Mouse (Mus musculus) kidney, postnatal 0 days (tissue): Measurements from ENCODE around the gene Rbpjl. TPM values are rescaled to one million over a fixed set of nuclear protein-coding genes. Genes with fewer than 3 reads are reported as not detected.

Experiments used
- ATAC-seq: fragments of 200-750 bp; cut with Nextera tagmentation; replicated peaks from 2 replicates; pipeline ENCODE4 v1.8.0; 2017; ENCODE audit warnings: low read depth, moderate number of reproducible peaks, moderate TSS enrichment, moderate library complexity; ENCODE audit not compliant: low FRiP score
- DNase-seq: peaks from one replicate; pipeline ENCODE4 v3.0.0-alpha.2; 2016; ENCODE audit warnings: low spot score
- H3K27ac ChIP-seq: fragments of 300-500 bp; sonication (generic); 2 replicates; pipeline ENCODE4 v1.5.1; 2014; ENCODE audit warnings: mild to moderate bottlenecking
- H3K27me3 ChIP-seq: fragments of 300-500 bp; sonication (generic); 2 replicates; pipeline ENCODE4 v1.6.1; 2014; ENCODE audit warnings: low read length, mixed read lengths; ENCODE audit not compliant: insufficient read depth
- H3K36me3 ChIP-seq: fragments of 300-500 bp; sonication (generic); 2 replicates; pipeline ENCODE4 v1.6.1; 2014; ENCODE audit warnings: low read length, mixed read lengths; ENCODE audit not compliant: insufficient read depth
- H3K4me1 ChIP-seq: fragments of 300-500 bp; sonication (generic); replicated peaks from 2 replicates; pipeline ENCODE4 v1.6.1; 2014; ENCODE audit warnings: antibody characterized with exemption, low read length, mixed read lengths; ENCODE audit not compliant: insufficient read depth
- H3K4me2 ChIP-seq: fragments of 300-500 bp; sonication (generic); 2 replicates; pipeline ENCODE4 v1.6.1; 2014; ENCODE audit warnings: mild to moderate bottlenecking, low read length, moderate library complexity, mixed read lengths
- H3K4me3 ChIP-seq: fragments of 300-500 bp; sonication (generic); replicated peaks from 2 replicates; pipeline ENCODE4 v1.5.1; 2014; ENCODE audit warnings: low read depth, low read length
- H3K9ac ChIP-seq: fragments of 300-500 bp; sonication (generic); 2 replicates; pipeline ENCODE4 v1.6.1; 2014; ENCODE audit warnings: low read depth, low read length
- H3K9me3 ChIP-seq: fragments of 300-500 bp; sonication (generic); replicated peaks from 2 replicates; pipeline ENCODE4 v1.6.1; 2016; ENCODE audit warnings: low read length, inconsistent platforms, mixed read lengths
- CTCF ChIP-seq: IDR thresholded peaks from 2 replicates; pipeline ENCODE4 v1.5.1; 2016; ENCODE audit warnings: antibody characterized with exemption, low read depth, mild to moderate bottlenecking, moderate library complexity
- WGBS: fragments of 180-500 bp; shearing (Covaris S2); extraction: QIAGEN DNeasy Blood & Tissue Kit; methylation state at CpG from one replicate; pipeline ENCODE4 v1.1.7; 2014; 5-methylcytosine and 5-hydroxymethylcytosine counted together
- microRNA-seq: library from miRNA; unstranded; fragments of <30 nt; microRNA quantifications from one replicate; pipeline ENCODE4, GENCODE M21; 2016
- polyA plus RNA-seq: library from polyadenylated mRNA; unstranded; fragments of >200 nt; fragmentation: Nextera tagmentation; extraction: Ambion mirVana; gene quantifications from 2 replicates; pipeline ENCODE4 v1.2.1, GENCODE M21; 2015

Gene Rbpjl
- polyA plus RNA-seq, 1 experiment from 2014 or later: not detected

DNA sequence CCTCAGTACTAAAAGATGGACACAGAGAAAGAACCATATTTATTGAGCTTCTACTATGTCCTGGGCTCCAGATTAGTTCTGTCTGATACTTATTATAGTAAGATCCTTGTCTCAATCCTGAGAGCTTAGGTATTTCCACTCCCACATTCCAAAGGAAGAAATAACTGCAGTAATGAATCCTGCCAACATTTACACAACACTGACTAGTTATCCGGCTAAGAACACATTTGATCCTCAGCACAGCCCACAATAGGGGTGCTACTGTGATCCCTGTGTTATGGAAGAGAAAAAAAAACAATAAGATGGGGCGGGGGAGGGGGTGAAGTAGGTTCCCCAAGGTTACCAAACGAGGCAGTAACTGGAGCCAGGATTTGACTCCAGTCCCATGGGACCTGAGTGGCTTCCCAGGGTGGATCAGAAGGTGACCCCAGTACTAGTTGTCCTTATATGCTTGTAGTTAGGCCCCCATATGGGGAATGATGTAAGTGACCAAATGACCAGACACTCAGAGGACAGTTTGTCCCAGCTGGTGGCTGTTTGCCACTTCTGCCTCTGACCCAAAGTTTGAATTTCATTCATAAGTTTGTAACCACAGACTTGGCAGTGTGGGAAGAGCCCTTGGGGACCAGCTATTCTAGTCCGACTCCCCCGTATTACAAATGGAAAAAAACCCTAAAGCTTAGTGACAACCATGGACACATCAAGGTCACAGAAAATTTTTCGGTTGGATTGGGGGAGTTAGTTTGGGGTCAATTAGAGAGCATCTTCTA is 52.7 kb downstream of the Rbpjl start:
- Histone ChIP-seq H3K4me2 (no peak overlapping the region), H3K4me3 (no peak overlapping the region), H3K4me1 (peaks cover 13% of the 10 kb centered on the region), H3K27me3 (no peaks in the 10 kb centered on the region), H3K27ac (peak overlapping the region; percentile 62), H3K9ac (no peak overlapping the region), H3K9me3 (no peaks in the 10 kb centered on the region), H3K36me3 (no peaks in the 10 kb centered on the region)
- no peak for TF ChIP-seq CTCF
- DNase-seq (peak; percentile 75), ATAC-seq (no peak)
- WGBS: 47% methylated on average over 6 of the region's 6 CpGs

DNA sequence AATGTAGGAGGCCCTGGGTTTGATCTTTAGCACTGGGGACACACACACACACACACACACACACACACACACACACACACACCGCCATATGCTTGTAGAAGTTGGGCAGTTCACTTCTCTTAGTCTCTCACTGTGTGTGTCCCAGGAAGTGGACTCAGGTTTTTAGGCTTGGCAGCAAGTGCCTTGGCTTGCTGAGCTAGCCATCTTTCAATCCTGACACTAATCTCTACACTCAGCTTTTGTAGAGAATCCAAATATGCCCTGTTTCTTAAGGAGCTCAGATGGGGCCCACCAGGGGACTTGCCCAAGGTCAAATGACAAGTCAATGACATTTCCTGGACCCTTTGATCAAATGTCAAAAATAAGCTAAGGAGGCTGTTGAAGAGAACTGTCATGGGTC is 53.5 kb downstream of the Rbpjl start:
- Histone ChIP-seq H3K27me3 (no peaks in the 10 kb centered on the region), H3K4me3 (no peak overlapping the region), H3K27ac (peak overlapping the region; percentile 86), H3K4me1 (peaks cover 13% of the 10 kb centered on the region), H3K4me2 (peak overlapping the region; percentile 42; the same call in 1 of the 2 replicates), H3K36me3 (no peaks in the 10 kb centered on the region), H3K9me3 (no peaks in the 10 kb centered on the region), H3K9ac (peak overlapping the region; percentile 31; the same call in 1 of the 2 replicates)
- no peak for TF ChIP-seq CTCF
- DNase-seq (no peak), ATAC-seq (no peak)
- 81% methylated on average over 1 of the region's 1 CpGs for WGBS

DNA sequence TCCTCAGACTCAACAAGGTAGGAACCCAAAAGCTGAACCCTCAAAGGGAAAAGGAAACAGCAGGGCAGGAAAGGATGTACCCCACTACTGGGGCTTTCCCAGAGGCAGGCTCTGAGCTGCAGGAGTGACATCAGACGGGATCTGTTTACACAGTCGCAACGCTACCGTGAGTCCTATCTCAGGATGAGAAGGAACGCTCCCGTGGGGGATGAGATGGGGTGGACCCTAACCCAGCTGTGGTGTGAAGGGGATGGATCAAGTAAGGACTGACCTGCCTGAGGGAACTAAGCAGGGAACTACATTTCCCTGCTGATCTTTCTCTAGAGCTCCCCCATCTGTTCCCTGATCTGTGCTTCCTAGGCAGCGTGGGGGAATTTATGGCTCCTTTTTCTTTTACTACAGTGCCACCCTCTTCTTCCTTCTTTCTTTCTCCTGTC is 53.9 kb downstream of the Rbpjl start, which contains the start of gene Sys1:
Sys1 (plus strand) TSS at position 101 of the 437 bp plus-strand sequence.
- Histone ChIP-seq H3K36me3 (no peaks in the 10 kb centered on the region), H3K27ac (peak within 1 kb of the TSS; percentile 86), H3K4me3 (no peak within 1 kb of the TSS), H3K27me3 (no peaks in the 10 kb centered on the region), H3K4me1 (peaks cover 13% of the 10 kb centered on the region), H3K9ac (peak within 1 kb of the TSS; percentile 31; the same call in 1 of the 2 replicates), H3K9me3 (no peaks in the 10 kb centered on the region), H3K4me2 (peak within 1 kb of the TSS; percentile 42)
- WGBS: 2% methylated on average over 7 of the region's 7 CpGs
- no peak for ATAC-seq
- DNase-seq: peak; percentile 76
- TF ChIP-seq CTCF: peak; percentile 37; the same call in 1 of the 2 replicates

DNA sequence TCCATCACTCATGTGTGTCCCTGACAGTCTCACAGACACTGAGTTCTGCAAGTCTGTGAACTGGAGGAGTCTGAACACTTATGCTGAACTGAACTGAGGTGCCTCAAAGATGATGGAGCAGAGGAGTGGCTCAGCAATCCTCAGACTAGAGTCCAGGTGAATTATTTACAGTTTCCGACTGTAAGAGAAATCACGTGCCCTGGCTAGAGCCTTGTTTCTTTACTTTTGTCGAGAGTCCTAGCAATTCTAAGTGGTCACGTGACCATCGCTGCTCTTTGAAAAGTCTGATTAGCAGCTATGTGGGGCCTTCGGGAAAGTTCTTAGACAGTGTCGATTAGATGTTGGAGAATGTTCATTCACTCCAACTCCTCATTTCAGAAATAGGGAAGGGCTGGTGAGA is 55.0 kb downstream of the Rbpjl start:
- H3K27me3 ChIP-seq: no peaks in the 10 kb centered on the region
- no peak overlapping the region for H3K4me2 ChIP-seq
- ATAC-seq (peak; percentile 23), DNase-seq (peak; percentile 72)
- 37% methylated on average over 7 of the region's 7 CpGs for WGBS
- H3K36me3 ChIP-seq: no peaks in the 10 kb centered on the region
- no peak overlapping the region for H3K9ac ChIP-seq
- peak overlapping the region; percentile 86 for H3K27ac ChIP-seq
- no peak for TF ChIP-seq CTCF
- H3K9me3 ChIP-seq: no peaks in the 10 kb centered on the region
- peaks cover 16% of the 10 kb centered on the region for H3K4me1 ChIP-seq
- H3K4me3 ChIP-seq: no peak overlapping the region

DNA sequence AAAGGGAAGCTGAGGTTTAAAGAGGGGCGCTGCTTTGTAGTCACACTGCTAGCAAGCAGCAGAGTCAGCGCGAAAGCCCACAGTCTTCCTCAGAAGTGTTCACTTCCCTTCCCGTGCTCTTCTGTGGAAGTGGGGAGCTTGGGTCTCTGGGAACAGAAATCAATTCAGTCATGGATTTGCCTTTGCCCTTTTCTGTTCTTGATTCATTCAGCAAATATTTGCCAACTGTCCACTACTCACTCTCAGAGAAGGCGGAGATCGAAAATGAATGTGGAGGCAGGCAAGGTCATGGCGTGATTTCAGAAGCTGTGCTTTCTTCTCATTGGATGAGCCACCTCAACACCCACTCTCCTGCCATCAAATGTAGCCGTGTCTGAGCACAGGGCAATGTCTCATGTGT is 55.6 kb downstream of the Rbpjl start:
- DNase-seq: no peak
- H3K4me3 ChIP-seq: no peak overlapping the region
- H3K4me1 ChIP-seq: peaks cover 16% of the 10 kb centered on the region
- peak overlapping the region; percentile 86 for H3K27ac ChIP-seq
- H3K9me3 ChIP-seq: no peaks in the 10 kb centered on the region
- H3K9ac ChIP-seq: no peak overlapping the region
- 0 out of 2 replicates have a peak, but pooled peaks cover under 1% of the 10 kb centered on the region for H3K36me3 ChIP-seq
- no peak for ATAC-seq
- H3K27me3 ChIP-seq: no peaks in the 10 kb centered on the region
- WGBS: 86% methylated on average over 8 of the region's 8 CpGs
- no peak overlapping the region for H3K4me2 ChIP-seq
- TF ChIP-seq CTCF: no peak

DNA sequence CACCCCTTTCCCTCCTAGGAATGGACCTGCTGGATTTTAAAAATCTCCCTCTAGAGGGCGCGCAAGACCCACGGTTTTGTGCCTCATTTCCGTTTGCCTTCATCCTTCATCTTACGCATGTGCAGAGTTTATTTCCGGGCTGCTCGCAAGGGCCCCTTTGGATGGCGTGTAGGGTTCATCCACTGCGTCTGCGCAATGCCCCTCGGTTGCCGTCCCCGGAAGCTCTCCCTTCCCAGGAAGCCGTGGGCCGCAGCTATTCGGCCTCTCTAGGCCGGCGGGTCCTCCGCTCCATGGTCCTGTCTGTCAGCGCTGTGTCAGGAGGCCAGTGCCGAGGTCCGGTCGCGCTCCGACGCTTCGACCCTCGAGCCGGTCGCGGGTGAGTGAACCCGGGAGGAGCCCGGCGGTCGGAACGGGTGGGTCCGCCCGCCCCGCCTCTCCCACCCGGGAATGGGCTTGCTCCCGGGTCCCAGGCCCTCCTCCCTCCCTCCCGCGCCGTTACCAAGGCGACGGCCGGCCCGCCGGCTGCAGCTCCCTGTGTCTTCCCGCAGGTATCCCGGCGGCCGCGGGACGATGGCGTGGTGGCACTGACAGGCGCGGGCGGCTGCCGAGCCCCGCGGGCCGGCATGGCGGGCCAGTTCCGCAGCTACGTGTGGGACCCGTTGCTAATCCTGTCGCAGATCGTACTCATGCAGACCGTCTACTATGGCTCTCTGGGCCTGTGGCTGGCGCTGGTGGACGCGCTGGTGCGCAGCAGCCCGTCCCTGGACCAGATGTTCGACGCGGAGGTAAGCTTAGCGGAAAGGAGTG is 58.0 kb downstream of the Rbpjl start, which contains the start of gene Gm20458:
Gm20458 (plus strand) TSS at position 223 of the 807 bp plus-strand sequence.
- peak; percentile 97 for ATAC-seq
- H3K36me3 ChIP-seq: peaks cover 16% of the 10 kb centered on the region
- H3K4me1 ChIP-seq: peaks cover 13% of the 10 kb centered on the region
- peak within 1 kb of the TSS; percentile 68 for H3K4me2 ChIP-seq
- peak within 1 kb of the TSS; percentile 75 for H3K27ac ChIP-seq
- TF ChIP-seq CTCF: peak; percentile 86
- WGBS: under 1% methylated on average over 68 of the region's 79 CpGs
- H3K27me3 ChIP-seq: no peaks in the 10 kb centered on the region
- H3K9ac ChIP-seq: peak within 1 kb of the TSS; percentile 61
- peak within 1 kb of the TSS; percentile 48 for H3K4me3 ChIP-seq
- H3K9me3 ChIP-seq: no peaks in the 10 kb centered on the region
- DNase-seq: peak; percentile 100

Small RNAs within 50 kb of the gene (microRNA-seq; reads per million reads assigned to microRNA genes)
- not detected for gene Mir7678

Other genes with a start within 250 kb of the Rbpjl start
- 0.14 and 0.27 TPM in 2 replicates for gene Kcns1, start 232.0 kb upstream of the Rbpjl start, polyA plus RNA-seq
- not detected in 2 replicates for gene Wfdc5, start 220.4 kb upstream of the Rbpjl start, polyA plus RNA-seq
- gene Wfdc12, start 212.5 kb upstream of the Rbpjl start, polyA plus RNA-seq: not detected in 2 replicates
- not detected in 2 replicates for gene Wfdc15a, start 203.0 kb upstream of the Rbpjl start, polyA plus RNA-seq
- 306 and 341 TPM in 2 replicates for gene Wfdc15b, start 181.5 kb upstream of the Rbpjl start, polyA plus RNA-seq
- not detected in 2 replicates for gene Svs2, start 164.7 kb upstream of the Rbpjl start, polyA plus RNA-seq
- gene Svs3b, start 146.5 kb upstream of the Rbpjl start, polyA plus RNA-seq: not detected in 2 replicates
- gene Svs4, start 124.7 kb upstream of the Rbpjl start, polyA plus RNA-seq: not detected in 2 replicates
- not detected in 2 replicates for gene Svs3a, start 113.9 kb upstream of the Rbpjl start, polyA plus RNA-seq
- gene Svs6, start 86.4 kb upstream of the Rbpjl start, polyA plus RNA-seq: not detected in 2 replicates
- gene Svs5, start 70.4 kb upstream of the Rbpjl start, polyA plus RNA-seq: not detected in 2 replicates
- 4.8 and 9.6 TPM in 2 replicates for gene Slpi, start 14.0 kb upstream of the Rbpjl start, polyA plus RNA-seq
- gene Matn4, start 2.0 kb downstream of the Rbpjl start, polyA plus RNA-seq: 0.46 and 0.62 TPM in 2 replicates
- gene Sdc4, start 40.7 kb downstream of the Rbpjl start, polyA plus RNA-seq: 183 and 227 TPM in 2 replicates
- gene Sys1, start 53.8 kb downstream of the Rbpjl start, polyA plus RNA-seq: 83.0 and 83.1 TPM in 2 replicates
- 22.8 and 23.3 TPM in 2 replicates for gene Gm20458, start 57.8 kb downstream of the Rbpjl start, polyA plus RNA-seq
- not detected in 2 replicates for gene Trp53tg5, start 70.6 kb downstream of the Rbpjl start, polyA plus RNA-seq
- gene Dbndd2, start 83.0 kb downstream of the Rbpjl start, polyA plus RNA-seq: 22.5 and 23.3 TPM in 2 replicates
- gene Pigt, start 94.4 kb downstream of the Rbpjl start, polyA plus RNA-seq: 76.9 and 86.3 TPM in 2 replicates
- gene Wfdc2, start 159.3 kb downstream of the Rbpjl start, polyA plus RNA-seq: 715 and 716 TPM in 2 replicates
- not detected in 2 replicates for gene Spint3, start 170.3 kb downstream of the Rbpjl start, polyA plus RNA-seq
- not detected in 2 replicates for gene Wfdc6a, start 182.3 kb downstream of the Rbpjl start, polyA plus RNA-seq
- 0.16 TPM in 1 of 2 replicates, not detected in the other for gene Eppin, start 190.5 kb downstream of the Rbpjl start, polyA plus RNA-seq
- gene Wfdc6b, start 210.4 kb downstream of the Rbpjl start, polyA plus RNA-seq: not detected in 2 replicates
- gene Wfdc8, start 210.5 kb downstream of the Rbpjl start, polyA plus RNA-seq: 0.05 TPM in 1 of 2 replicates, not detected in the other
- gene Wfdc16, start 235.7 kb downstream of the Rbpjl start, polyA plus RNA-seq: 0.17 TPM in 1 of 2 replicates, not detected in the other